Mouse (Mus musculus) kidney, adult 8-10 months (tissue): Measurements from ENCODE around the gene Gm17428.
"Not testable (repeated sequence)": the region's sequence is repeated elsewhere in the genome, so short reads cannot be mapped to it uniquely, and the experiment has no call there.

Experiments used
- DNase-seq, 2 experiments: peaks; one replicate each; pipeline ENCODE4 v3.0.0; 2022

The Gm17428 gene

GRCm38 (mm10) chr14:54992196-54992595 is 15.5 kb downstream of the Gm17428 start:
- DNase-seq: no peak

- DNase-seq: no peak
These were observed 16.9 kb downstream of the Gm17428 start for GRCm38 (mm10) chr14:54993636-54994035.

- DNase-seq: no peak
These were observed 17.6 kb downstream of the Gm17428 start, which contains the start of gene Myh7 for GRCm38 (mm10) chr14:54994136-54994868. Gene Myh7, minus strand, starts transcription at chr14:54994626.

- DNase-seq: no peak
These were observed 18.1 kb downstream of the Gm17428 start for GRCm38 (mm10) chr14:54994869-54995186.

GRCm38 (mm10) chr14:54995457-54996138 is 18.9 kb downstream of the Gm17428 start:
- DNase-seq: no peak

- no peak for DNase-seq
These were observed 20.1 kb downstream of the Gm17428 start for GRCm38 (mm10) chr14:54996793-54997192.

- no peak for DNase-seq
These were observed 20.6 kb downstream of the Gm17428 start for GRCm38 (mm10) chr14:54997297-54997696.

- no peak for DNase-seq
These were observed 21.9 kb downstream of the Gm17428 start for GRCm38 (mm10) chr14:54998680-54999079.

GRCm38 (mm10) chr14:54999868-55000267 is 23.1 kb downstream of the Gm17428 start:
- not testable (repeated sequence) for DNase-seq

- DNase-seq: no peak
These were observed 24.1 kb downstream of the Gm17428 start for GRCm38 (mm10) chr14:55000814-55001213.

- no peak for DNase-seq
These were observed 24.7 kb downstream of the Gm17428 start for GRCm38 (mm10) chr14:55001446-55001845.

GRCm38 (mm10) chr14:55001938-55002686 is 25.4 kb downstream of the Gm17428 start:
- DNase-seq: no peak

GRCm38 (mm10) chr14:55002687-55003120 is 26.0 kb downstream of the Gm17428 start:
- DNase-seq: no peak

- no peak for DNase-seq
These were observed 27.4 kb downstream of the Gm17428 start for GRCm38 (mm10) chr14:55003878-55004855.

- no peak for DNase-seq
These were observed 28.8 kb downstream of the Gm17428 start for GRCm38 (mm10) chr14:55005506-55005905.

GRCm38 (mm10) chr14:55005967-55006366 is 29.2 kb downstream of the Gm17428 start:
- no peak for DNase-seq

GRCm38 (mm10) chr14:55006541-55006940 is 29.8 kb downstream of the Gm17428 start:
- DNase-seq: no peak

GRCm38 (mm10) chr14:55007120-55007908 is 30.6 kb downstream of the Gm17428 start:
- no peak for DNase-seq

GRCm38 (mm10) chr14:55008417-55008816 is 31.7 kb downstream of the Gm17428 start:
- no peak for DNase-seq

- peak in 1 of 2 experiments; percentile 19 for DNase-seq
These were observed 34.4 kb downstream of the Gm17428 start for GRCm38 (mm10) chr14:55011116-55011515.

GRCm38 (mm10) chr14:55014591-55014990 is 37.9 kb downstream of the Gm17428 start:
- no peak for DNase-seq
